Mouse (Mus musculus): Measurements from ENCODE around the gene Pappa2. TPM values are rescaled to one million over a fixed set of nuclear protein-coding genes. Genes with fewer than 3 reads are reported as not detected.

The Pappa2 gene
- polyA plus RNA-seq, 1 experiment, result not detected

DNA sequence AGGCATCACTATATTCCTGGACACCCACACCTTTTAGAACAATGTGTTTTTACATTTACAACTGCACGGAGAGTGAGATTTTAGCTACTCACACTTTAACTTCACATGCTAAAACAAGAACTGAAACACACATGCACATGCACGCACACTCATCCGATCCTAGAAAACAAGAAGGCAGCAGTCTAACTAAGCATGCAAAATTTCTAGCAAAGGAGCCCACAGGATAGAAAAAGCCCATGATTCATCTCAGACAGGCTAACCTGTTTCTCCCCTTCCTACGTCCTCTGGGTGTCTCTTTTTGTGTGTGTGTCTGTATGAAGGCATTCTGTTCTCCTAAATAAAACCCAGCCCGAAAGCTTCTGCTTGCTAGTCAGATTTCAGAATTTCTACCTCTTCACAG lies 239.3 kb downstream of the Pappa2 start:
- TF ChIP-seq FLI1 (IDR thresholded peaks at IDR 0.05; ENCODE audit: low read length) (no peak), GATA1 (IDR thresholded peaks at IDR 0.05; ENCODE audit: borderline replicate concordance, low read length) (no peak)
- Histone ChIP-seq H3K36me3 (replicated peaks; ENCODE audit: low read length) (no peaks in the 10 kb centered on the region), H3K27me3 (replicated peaks) (no peaks in the 10 kb centered on the region), H3K4me1 (no peaks in the 10 kb centered on the region), H3K4me3 (replicated peaks) (no peak overlapping the region), H3K9me3 (peaks cover 2% of the 10 kb centered on the region; the same call in 1 of the 2 replicates)

GRCm38 (mm10) chr1:158740161-158740766 lies 240.0 kb downstream of the Pappa2 start:
- H3K9me3 ChIP-seq, result peaks cover 2% of the 10 kb centered on the region; the same call in 1 of the 2 replicates
- H3K36me3 ChIP-seq (replicated peaks; ENCODE audit: low read length), result no peaks in the 10 kb centered on the region
- H3K4me3 ChIP-seq (replicated peaks), result no peak overlapping the region
- no peaks in the 10 kb centered on the region for H3K27me3 ChIP-seq (replicated peaks)
- no peaks in the 10 kb centered on the region for H3K4me1 ChIP-seq
- TF ChIP-seq FLI1 (IDR thresholded peaks at IDR 0.05; ENCODE audit: low read length) (no peak), GATA1 (IDR thresholded peaks at IDR 0.05; ENCODE audit: borderline replicate concordance, low read length) (no peak)

GRCm38 (mm10) chr1:158739132-158739919 lies 241.0 kb downstream of the Pappa2 start:
- H3K4me3 ChIP-seq (replicated peaks), result no peak overlapping the region
- peaks cover 2% of the 10 kb centered on the region; the same call in 1 of the 2 replicates for H3K9me3 ChIP-seq
- no peaks in the 10 kb centered on the region for H3K27me3 ChIP-seq (replicated peaks)
- H3K36me3 ChIP-seq (replicated peaks; ENCODE audit: low read length), result no peaks in the 10 kb centered on the region
- H3K4me1 ChIP-seq, result no peaks in the 10 kb centered on the region
- no peak for TF ChIP-seq GATA1 (IDR thresholded peaks at IDR 0.05; ENCODE audit: borderline replicate concordance, low read length)
- no peak for TF ChIP-seq FLI1 (IDR thresholded peaks at IDR 0.05; ENCODE audit: low read length)

GRCm38 (mm10) chr1:158732868-158733496 lies 247.3 kb downstream of the Pappa2 start:
- no peak for TF ChIP-seq FLI1 (IDR thresholded peaks at IDR 0.05; ENCODE audit: low read length)
- TF ChIP-seq GATA1 (IDR thresholded peaks at IDR 0.05; ENCODE audit: borderline replicate concordance, low read length), result no peak
- Histone ChIP-seq H3K9me3 (peaks cover 4% of the 10 kb centered on the region; the same call in 1 of the 2 replicates), H3K4me3 (replicated peaks) (no peak overlapping the region), H3K4me1 (no peaks in the 10 kb centered on the region), H3K27me3 (replicated peaks) (no peaks in the 10 kb centered on the region), H3K36me3 (replicated peaks; ENCODE audit: low read length) (no peaks in the 10 kb centered on the region)

- no peaks in the 10 kb centered on the region for H3K27me3 ChIP-seq (replicated peaks)
- no peak for TF ChIP-seq GATA1 (IDR thresholded peaks at IDR 0.05; ENCODE audit: borderline replicate concordance, low read length)
- TF ChIP-seq FLI1 (IDR thresholded peaks at IDR 0.05; ENCODE audit: low read length), result no peak
- H3K36me3 ChIP-seq (replicated peaks; ENCODE audit: low read length), result no peaks in the 10 kb centered on the region
Measured at GRCm38 (mm10) chr1:158713301-158714095, 266.8 kb downstream of the Pappa2 start.

GRCm38 (mm10) chr1:158701336-158701735 lies 279.0 kb downstream of the Pappa2 start:
- no peak for TF ChIP-seq GATA1 (IDR thresholded peaks at IDR 0.05; ENCODE audit: borderline replicate concordance, low read length)
- no peak for TF ChIP-seq FLI1 (IDR thresholded peaks at IDR 0.05; ENCODE audit: low read length)
- no peaks in the 10 kb centered on the region for H3K27me3 ChIP-seq (replicated peaks)
- no peaks in the 10 kb centered on the region for H3K36me3 ChIP-seq (replicated peaks; ENCODE audit: low read length)
- H3K4me1 ChIP-seq, result no peaks in the 10 kb centered on the region
- H3K4me3 ChIP-seq (replicated peaks), result no peak overlapping the region
- peaks cover 5% of the 10 kb centered on the region; the same call in 1 of the 2 replicates for H3K9me3 ChIP-seq

More at GRCm38 (mm10) chr1:158713301-158714095, 266.8 kb downstream of the Pappa2 start:
- Histone ChIP-seq H3K4me3 (replicated peaks) (no peak overlapping the region), H3K9me3 (no peaks in the 10 kb centered on the region), H3K4me1 (no peaks in the 10 kb centered on the region)

- Histone ChIP-seq H3K27me3 (replicated peaks) (no peaks in the 10 kb centered on the region), H3K4me3 (replicated peaks) (no peak overlapping the region), H3K9me3 (peaks cover 5% of the 10 kb centered on the region; the same call in 1 of the 2 replicates), H3K36me3 (replicated peaks; ENCODE audit: low read length) (no peaks in the 10 kb centered on the region), H3K4me1 (no peaks in the 10 kb centered on the region)
- TF ChIP-seq FLI1 (IDR thresholded peaks at IDR 0.05; ENCODE audit: low read length), result no peak
- TF ChIP-seq GATA1 (IDR thresholded peaks at IDR 0.05; ENCODE audit: borderline replicate concordance, low read length), result no peak
Measured at GRCm38 (mm10) chr1:158700147-158700546, 280.1 kb downstream of the Pappa2 start.

GRCm38 (mm10) chr1:158699276-158699675 lies 281.0 kb downstream of the Pappa2 start:
- Histone ChIP-seq H3K4me1 (no peaks in the 10 kb centered on the region), H3K36me3 (replicated peaks; ENCODE audit: low read length) (no peaks in the 10 kb centered on the region), H3K27me3 (replicated peaks) (no peaks in the 10 kb centered on the region), H3K4me3 (replicated peaks) (no peak overlapping the region), H3K9me3 (peaks cover 5% of the 10 kb centered on the region; the same call in 1 of the 2 replicates)
- TF ChIP-seq GATA1 (IDR thresholded peaks at IDR 0.05; ENCODE audit: borderline replicate concordance, low read length), result no peak

- no peak for TF ChIP-seq GATA1 (IDR thresholded peaks at IDR 0.05; ENCODE audit: borderline replicate concordance, low read length)
- TF ChIP-seq FLI1 (IDR thresholded peaks at IDR 0.05; ENCODE audit: low read length), result no peak
- H3K4me1 ChIP-seq, result no peaks in the 10 kb centered on the region
- peaks cover 5% of the 10 kb centered on the region; the same call in 1 of the 2 replicates for H3K9me3 ChIP-seq
- no peaks in the 10 kb centered on the region for H3K27me3 ChIP-seq (replicated peaks)
- no peak overlapping the region for H3K4me3 ChIP-seq (replicated peaks)
- H3K36me3 ChIP-seq (replicated peaks; ENCODE audit: low read length), result no peaks in the 10 kb centered on the region
Measured at GRCm38 (mm10) chr1:158697859-158698569, 282.3 kb downstream of the Pappa2 start.

Measured in megakaryocyte, embryonic 14.5 days (primary cell).